Mouse (Mus musculus) lung, postnatal 0 days (tissue): ENCODE measurements around the gene Rmnd5b.

Experiments used
- CTCF ChIP-seq: IDR thresholded peaks from 2 replicates; pipeline ENCODE4 v1.5.1; 2016; ENCODE audit warnings: antibody characterized with exemption, mild to moderate bottlenecking
- EP300 ChIP-seq: IDR thresholded peaks from 2 replicates; pipeline ENCODE4 v1.6.1; 2016; ENCODE audit warnings: antibody characterized with exemption, mild to moderate bottlenecking, control low read depth

DNA sequence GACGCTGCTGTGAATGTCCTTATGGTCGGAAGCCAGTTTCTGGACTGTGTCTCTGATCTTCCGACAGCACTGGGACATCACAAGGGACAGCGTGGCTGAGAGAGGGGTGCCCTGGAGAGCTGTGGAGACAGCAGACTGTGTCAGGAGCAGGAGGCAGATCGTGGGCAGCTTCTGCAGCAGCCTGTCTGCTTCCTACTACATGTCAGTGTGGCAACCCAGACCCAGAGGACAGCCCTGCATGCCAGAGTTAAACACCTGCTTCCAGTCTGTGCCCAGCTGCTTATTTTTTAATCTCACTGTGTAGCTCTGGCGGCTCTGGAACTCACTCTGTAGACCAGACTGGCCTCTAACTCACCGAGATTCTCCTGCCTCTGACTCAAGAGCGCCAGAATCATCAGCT lies 7.8 kb downstream of the Rmnd5b start:
- no peak for TF ChIP-seq CTCF
- no peak for TF ChIP-seq EP300
